Comparison of ENCODE assay signal across 12 mouse cellular contexts in genomic region chr6:101937467-101938392, GRCm38 (mm10).
DNase-seq lines count a peak whose midpoint lies in the region; ATAC-seq and TF ChIP-seq lines count a peak whose summit lies in the region.
"Had no signal": no experiment of that assay in that cellular context is flagged by ENCODE, and none has a peak within 500 bp of the region (broad histone marks: within the 10 kb centered on the region; RNA-seq: fewer than 3 reads in every experiment).

No protein-coding gene starts in this region.

- H3K4me3 ChIP-seq in embryonic facial prominence, embryonic 13.5 days: no peak overlapping the region
- no peak overlapping the region for H3K4me3 ChIP-seq in hindbrain, embryonic 15.5 days
- no peak overlapping the region for H3K4me3 ChIP-seq in midbrain, postnatal 0 days (ENCODE audit: low read depth, low read length)
- H3K4me3 ChIP-seq: limb, embryonic 15.5 days had no signal

- no peak for TF ChIP-seq CTCF in midbrain, postnatal 0 days (IDR thresholded peaks at IDR 0.05)

- ATAC-seq in embryonic facial prominence, embryonic 13.5 days (ENCODE audit: insufficient number of reproducible peaks, insufficient read depth, low FRiP score, low TSS enrichment, low read depth): no peak
- ATAC-seq in hindbrain, embryonic 15.5 days (ENCODE audit: low FRiP score, low read depth): no peak
- ATAC-seq in midbrain, postnatal 0 days (ENCODE audit: low FRiP score): no peak

- H3K4me2 ChIP-seq in embryonic facial prominence, embryonic 13.5 days: 0 out of 2 replicates have a peak overlapping the region, but pooled peaks have one; percentile 15
- peak overlapping the region; percentile 9; the same call in 1 of the 2 replicates for H3K4me2 ChIP-seq in hindbrain, embryonic 15.5 days
- H3K4me2 ChIP-seq in midbrain, postnatal 0 days (ENCODE audit: low read depth, low read length, poor library complexity, severe bottlenecking): peak overlapping the region; percentile 30
- H3K4me2 ChIP-seq: limb, embryonic 15.5 days had no signal

- 48% methylated on average over 12 of the region's 12 CpGs for WGBS in embryonic facial prominence, embryonic 13.5 days
- 40% methylated on average over 12 of the region's 12 CpGs for WGBS in hindbrain, embryonic 15.5 days
- WGBS in midbrain, postnatal 0 days: 17% methylated on average over 12 of the region's 12 CpGs

- intact Hi-C loops in heart, postnatal 36 days (cut with DNase I): no loop called here

- no peak overlapping the region for H3K27ac ChIP-seq in embryonic facial prominence, embryonic 13.5 days
- no peak overlapping the region for H3K27ac ChIP-seq in hindbrain, embryonic 15.5 days (replicated peaks)
- H3K27ac ChIP-seq in midbrain, postnatal 0 days (ENCODE audit: low read depth, low read length): no peak overlapping the region
- H3K27ac ChIP-seq: limb, embryonic 15.5 days; macrophage had no signal

- H3K9me3 ChIP-seq in embryonic facial prominence, embryonic 13.5 days: no peaks in the 10 kb centered on the region
- no peaks in the 10 kb centered on the region for H3K9me3 ChIP-seq in hindbrain, embryonic 15.5 days
- no peaks in the 10 kb centered on the region for H3K9me3 ChIP-seq in midbrain, postnatal 0 days (ENCODE audit: low read length)
- H3K9me3 ChIP-seq: limb, embryonic 15.5 days had no signal

- H3K9ac ChIP-seq in embryonic facial prominence, embryonic 13.5 days: no peak overlapping the region
- H3K9ac ChIP-seq in hindbrain, embryonic 15.5 days: no peak overlapping the region
- no peak overlapping the region for H3K9ac ChIP-seq in midbrain, postnatal 0 days (replicated peaks; ENCODE audit: low read length, poor library complexity, severe bottlenecking)
- H3K9ac ChIP-seq: limb, embryonic 15.5 days had no signal

- no peaks in the 10 kb centered on the region for H3K27me3 ChIP-seq in embryonic facial prominence, embryonic 13.5 days
- no peaks in the 10 kb centered on the region for H3K27me3 ChIP-seq in hindbrain, embryonic 15.5 days
- H3K27me3 ChIP-seq in midbrain, postnatal 0 days (ENCODE audit: insufficient read depth, low read length): no peaks in the 10 kb centered on the region
- H3K27me3 ChIP-seq: limb, embryonic 15.5 days had no signal

- DNase-seq in frontal cortex, adult 2 months (ENCODE audit: extremely low spot score in 1 of 2, low spot score in 1 of 2): peak; percentile 32 to 46
- DNase-seq in frontal cortex, postnatal 25 days (ENCODE audit: low spot score in 2 of 2): no peak
- peak; percentile 31 for DNase-seq in midbrain, postnatal 0 days (ENCODE audit: low spot score)
- no peak for DNase-seq in kidney, adult 9 months
- no peak for DNase-seq in heart, postnatal 36 days
- DNase-seq in cerebellum, adult 9-11 months: no peak
- DNase-seq: cerebellum, adult 11-12 months; heart, adult 11 months had no signal

- no peaks in the 10 kb centered on the region for H3K36me3 ChIP-seq in embryonic facial prominence, embryonic 13.5 days
- no peaks in the 10 kb centered on the region for H3K36me3 ChIP-seq in hindbrain, embryonic 15.5 days
- H3K36me3 ChIP-seq in midbrain, postnatal 0 days (ENCODE audit: insufficient read depth, low read length): no peaks in the 10 kb centered on the region
- H3K36me3 ChIP-seq: limb, embryonic 15.5 days had no signal

- peaks cover 4% of the 10 kb centered on the region; the same call in 1 of the 2 replicates for H3K4me1 ChIP-seq in embryonic facial prominence, embryonic 13.5 days
- H3K4me1 ChIP-seq in hindbrain, embryonic 15.5 days (replicated peaks): no peaks in the 10 kb centered on the region
- no peaks in the 10 kb centered on the region for H3K4me1 ChIP-seq in midbrain, postnatal 0 days (ENCODE audit: insufficient read depth, low read length)
- H3K4me1 ChIP-seq: limb, embryonic 15.5 days had no signal

Comparison
In these comparisons a context has a peak if more than half of its experiments do, and no peak if none do; other contexts are left out.
1. DNase-seq: peak in frontal cortex, adult 2 months (2 of 2) and midbrain, postnatal 0 days (single experiment); none in frontal cortex, postnatal 25 days (0 of 2), kidney, adult 9 months (single experiment), heart, postnatal 36 days (0 of 2) and cerebellum, adult 9-11 months (single experiment).
2. Peak in every context shown above with its lines, with median percentiles within 50 percentile points of each other: H3K4me2 ChIP-seq.